Mouse (Mus musculus): ENCODE measurements around the gene Hhatl.

- TF ChIP-seq POLR2A (IDR thresholded peaks at IDR 0.05; ENCODE audit: low read depth, low read length) (no peak), CTCF (IDR thresholded peaks at IDR 0.05; ENCODE audit: borderline replicate concordance, insufficient read depth, low read length) (no peak)
Measured at GRCm38 (mm10) chr9:121839622-121839965, 47.3 kb upstream of the Hhatl start.

Measured in embryonic fibroblast, embryonic 13.5 days (primary cell).